Mouse (Mus musculus): ENCODE results near the gene Coq7. TPM values are rescaled to one million over a fixed set of nuclear protein-coding genes. Genes with fewer than 3 reads are reported as not detected.
A peak's percentile ranks its signal among the peaks of the same experiment; 100 is the strongest.

Coq7 gene
- polyA plus RNA-seq (2015; fragmentation: Nextera tagmentation; extraction: Ambion mirVana), result 109 and 119 TPM in 2 replicates

- 0% methylated on average over 31 of the region's 31 CpGs for WGBS
- Histone ChIP-seq H3K4me3 (peak within 1 kb of the TSS; percentile 54), H3K9me3 (replicated peaks) (no peaks in the 10 kb centered on the region), H3K9ac (peak within 1 kb of the TSS; percentile 72), H3K4me1 (peaks cover 10% of the 10 kb centered on the region; the same call in 1 of the 2 replicates), H3K27me3 (no peaks in the 10 kb centered on the region), H3K4me2 (peak within 1 kb of the TSS; percentile 67), H3K36me3 (ENCODE audit: poor library complexity, severe bottlenecking) (peaks cover 24% of the 10 kb centered on the region), H3K27ac (peak within 1 kb of the TSS; percentile 88)
- ATAC-seq, result peak; percentile 100
Observed at GRCm38 (mm10) chr7:118533178-118533578, at the start of gene Coq7. Coq7 (minus strand) TSS chr7:118533356.

GRCm38 (mm10) chr7:118579938-118580337 lies 46.8 kb upstream of the Coq7 start:
- ATAC-seq, result no peak
- WGBS, result 81% methylated on average over 2 of the region's 2 CpGs
- no peaks in the 10 kb centered on the region for H3K27me3 ChIP-seq

GRCm38 (mm10) chr7:118578269-118578668 lies 45.1 kb upstream of the Coq7 start:
- Histone ChIP-seq H3K36me3 (ENCODE audit: poor library complexity, severe bottlenecking) (peaks cover 49% of the 10 kb centered on the region), H3K4me1 (peaks cover 35% of the 10 kb centered on the region), H3K27ac (no peak overlapping the region), H3K9me3 (replicated peaks) (peaks cover 9% of the 10 kb centered on the region), H3K27me3 (no peaks in the 10 kb centered on the region), H3K4me2 (no peak overlapping the region), H3K4me3 (no peak overlapping the region), H3K9ac (no peak overlapping the region)
- no peak for ATAC-seq
- WGBS, result 78% methylated on average over 3 of the region's 3 CpGs

More at GRCm38 (mm10) chr7:118579938-118580337, 46.8 kb upstream of the Coq7 start:
- Histone ChIP-seq H3K36me3 (ENCODE audit: poor library complexity, severe bottlenecking) (peaks cover 32% of the 10 kb centered on the region), H3K4me3 (no peak overlapping the region), H3K9ac (no peak overlapping the region), H3K4me1 (peaks cover 39% of the 10 kb centered on the region), H3K4me2 (no peak overlapping the region), H3K9me3 (replicated peaks) (peaks cover 9% of the 10 kb centered on the region), H3K27ac (no peak overlapping the region)

DNA sequence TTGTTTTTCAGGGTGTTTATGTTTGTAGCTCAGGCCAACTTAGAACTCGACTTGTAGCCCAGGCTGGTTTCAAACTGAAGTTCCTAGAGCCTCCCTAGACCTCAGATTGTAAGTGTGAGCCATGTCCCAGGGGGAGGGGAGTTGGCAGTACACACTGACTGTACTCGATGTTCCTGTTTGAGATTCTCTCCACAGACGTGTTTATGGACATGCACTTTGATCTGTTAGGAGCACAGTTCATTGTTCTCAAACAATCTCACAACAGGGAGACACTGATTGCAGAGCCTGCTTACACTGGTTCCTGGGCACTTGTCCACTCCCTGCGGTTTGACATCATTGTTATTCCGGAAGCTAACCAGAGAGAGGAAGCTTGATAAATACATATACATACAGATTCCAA lies 38.9 kb upstream of the Coq7 start:
- ATAC-seq, result no peak
- WGBS, result 52% methylated on average over 5 of the region's 5 CpGs

GRCm38 (mm10) chr7:118571350-118571749 lies 38.2 kb upstream of the Coq7 start:
- ATAC-seq, result no peak
- no peak overlapping the region for H3K9ac ChIP-seq
- H3K4me3 ChIP-seq, result no peak overlapping the region
- H3K27ac ChIP-seq, result no peak overlapping the region
- H3K27me3 ChIP-seq, result no peaks in the 10 kb centered on the region
- no peak overlapping the region for H3K4me2 ChIP-seq
- peaks cover 20% of the 10 kb centered on the region for H3K4me1 ChIP-seq
- peaks cover 6% of the 10 kb centered on the region for H3K9me3 ChIP-seq (replicated peaks)
- peaks cover 30% of the 10 kb centered on the region for H3K36me3 ChIP-seq (ENCODE audit: poor library complexity, severe bottlenecking)
- 42% methylated on average over 5 of the region's 5 CpGs for WGBS

More for the DNA sequence above, 38.9 kb upstream of the Coq7 start:
- Histone ChIP-seq H3K9ac (no peak overlapping the region), H3K9me3 (replicated peaks) (peaks cover 6% of the 10 kb centered on the region), H3K4me2 (no peak overlapping the region), H3K4me1 (peaks cover 20% of the 10 kb centered on the region), H3K4me3 (no peak overlapping the region), H3K36me3 (ENCODE audit: poor library complexity, severe bottlenecking) (peaks cover 30% of the 10 kb centered on the region), H3K27ac (no peak overlapping the region), H3K27me3 (no peaks in the 10 kb centered on the region)

GRCm38 (mm10) chr7:118569121-118569543 lies 36.0 kb upstream of the Coq7 start:
- H3K4me1 ChIP-seq, result peaks cover 13% of the 10 kb centered on the region
- peak overlapping the region; percentile 58; the same call in 1 of the 2 replicates for H3K27ac ChIP-seq
- H3K27me3 ChIP-seq, result no peaks in the 10 kb centered on the region
- H3K9ac ChIP-seq, result no peak overlapping the region; the same call in 1 of the 2 replicates
- peaks cover 6% of the 10 kb centered on the region for H3K9me3 ChIP-seq (replicated peaks)
- H3K36me3 ChIP-seq (ENCODE audit: poor library complexity, severe bottlenecking), result peaks cover 39% of the 10 kb centered on the region
- H3K4me2 ChIP-seq, result no peak overlapping the region
- ATAC-seq, result peak; percentile 72
- WGBS, result 33% methylated on average over 6 of the region's 6 CpGs
- no peak overlapping the region for H3K4me3 ChIP-seq

- no peaks in the 10 kb centered on the region for H3K4me1 ChIP-seq
- no peak overlapping the region for H3K9ac ChIP-seq
- H3K27ac ChIP-seq, result no peak overlapping the region
- H3K27me3 ChIP-seq, result no peaks in the 10 kb centered on the region
- WGBS, result 36% methylated on average over 2 of the region's 2 CpGs
- ATAC-seq, result no peak
- no peak overlapping the region for H3K4me3 ChIP-seq
- no peak overlapping the region for H3K4me2 ChIP-seq
- H3K9me3 ChIP-seq (replicated peaks), result 0 out of 2 replicates have a peak, but pooled peaks cover 5% of the 10 kb centered on the region
- H3K36me3 ChIP-seq (ENCODE audit: poor library complexity, severe bottlenecking), result peaks cover 92% of the 10 kb centered on the region
Observed at GRCm38 (mm10) chr7:118554290-118554689, 21.1 kb upstream of the Coq7 start.

- H3K27ac ChIP-seq, result no peak overlapping the region
- H3K36me3 ChIP-seq (ENCODE audit: poor library complexity, severe bottlenecking), result peaks cover 93% of the 10 kb centered on the region
Observed at GRCm38 (mm10) chr7:118553881-118554280, 20.7 kb upstream of the Coq7 start.

GRCm38 (mm10) chr7:118547451-118547850 lies 14.3 kb upstream of the Coq7 start:
- ATAC-seq, result no peak
- 0 out of 2 replicates have a peak, but pooled peaks cover 4% of the 10 kb centered on the region for H3K9me3 ChIP-seq (replicated peaks)
- H3K4me1 ChIP-seq, result no peaks in the 10 kb centered on the region
- H3K27me3 ChIP-seq, result no peaks in the 10 kb centered on the region
- no peak overlapping the region for H3K4me3 ChIP-seq
- H3K4me2 ChIP-seq, result no peak overlapping the region
- 84% methylated on average over 10 of the region's 10 CpGs for WGBS
- H3K36me3 ChIP-seq (ENCODE audit: poor library complexity, severe bottlenecking), result peaks cover 92% of the 10 kb centered on the region
- H3K27ac ChIP-seq, result no peak overlapping the region
- no peak overlapping the region for H3K9ac ChIP-seq

More at GRCm38 (mm10) chr7:118553881-118554280, 20.7 kb upstream of the Coq7 start:
- WGBS, result 74% methylated on average over 4 of the region's 4 CpGs
- H3K4me1 ChIP-seq, result no peaks in the 10 kb centered on the region
- no peaks in the 10 kb centered on the region for H3K27me3 ChIP-seq
- H3K9ac ChIP-seq, result no peak overlapping the region
- 0 out of 2 replicates have a peak, but pooled peaks cover 5% of the 10 kb centered on the region for H3K9me3 ChIP-seq (replicated peaks)
- no peak for ATAC-seq
- no peak overlapping the region for H3K4me3 ChIP-seq
- H3K4me2 ChIP-seq, result no peak overlapping the region

DNA sequence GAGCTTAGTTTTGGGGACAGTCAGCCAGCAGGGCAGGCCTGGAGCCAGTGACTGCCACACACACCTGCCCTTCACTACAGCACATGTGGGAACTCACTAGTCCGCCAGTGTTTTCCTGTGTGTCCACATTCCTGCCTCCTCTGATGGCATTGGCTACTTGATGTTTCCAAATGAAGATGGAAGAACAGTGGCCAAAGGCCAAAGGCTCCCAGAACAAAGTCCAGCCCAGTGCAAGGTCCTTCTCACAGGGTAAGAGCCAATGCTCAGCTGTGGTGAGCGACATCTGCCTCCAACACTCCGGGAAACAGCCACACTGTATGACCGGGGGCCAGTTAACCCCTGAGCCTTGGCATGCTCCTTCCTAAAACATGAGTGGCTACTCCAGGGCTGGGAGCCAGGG lies 11.0 kb upstream of the Coq7 start:
- no peak for ATAC-seq
- H3K9ac ChIP-seq, result no peak overlapping the region

DNA sequence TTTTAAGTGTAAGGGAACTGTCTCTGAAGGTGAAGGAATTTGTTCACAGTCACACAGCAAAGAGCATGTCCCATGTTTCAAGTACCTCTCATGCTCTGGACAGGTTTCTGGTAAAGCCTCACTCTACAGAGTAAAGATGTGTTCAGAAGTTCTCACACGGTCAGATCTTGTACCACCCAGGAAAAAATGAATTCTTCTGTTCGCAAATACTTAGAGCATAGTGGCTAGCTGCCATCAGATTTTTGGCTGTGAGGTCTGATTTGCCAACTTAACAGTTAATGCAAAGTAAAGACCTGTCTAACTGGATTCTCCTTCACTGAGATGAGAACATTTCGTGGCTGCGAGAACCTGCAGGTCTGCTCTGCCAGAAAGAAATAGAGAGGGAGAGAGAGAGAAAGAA lies 1.9 kb upstream of the Coq7 start:
- Histone ChIP-seq H3K27ac (no peak overlapping the region), H3K4me2 (no peak overlapping the region), H3K27me3 (no peaks in the 10 kb centered on the region), H3K36me3 (ENCODE audit: poor library complexity, severe bottlenecking) (peaks cover 31% of the 10 kb centered on the region), H3K9ac (no peak overlapping the region), H3K9me3 (replicated peaks) (no peaks in the 10 kb centered on the region), H3K4me1 (peaks cover 10% of the 10 kb centered on the region; the same call in 1 of the 2 replicates), H3K4me3 (no peak overlapping the region)
- WGBS, result 90% methylated on average over 4 of the region's 4 CpGs
- ATAC-seq, result no peak

More for the DNA sequence above, 11.0 kb upstream of the Coq7 start:
- Histone ChIP-seq H3K4me1 (no peaks in the 10 kb centered on the region), H3K4me2 (no peak overlapping the region), H3K36me3 (ENCODE audit: poor library complexity, severe bottlenecking) (peaks cover 92% of the 10 kb centered on the region), H3K9me3 (replicated peaks) (no peaks in the 10 kb centered on the region), H3K4me3 (no peak overlapping the region), H3K27me3 (no peaks in the 10 kb centered on the region), H3K27ac (no peak overlapping the region)
- 94% methylated on average over 4 of the region's 4 CpGs for WGBS

DNA sequence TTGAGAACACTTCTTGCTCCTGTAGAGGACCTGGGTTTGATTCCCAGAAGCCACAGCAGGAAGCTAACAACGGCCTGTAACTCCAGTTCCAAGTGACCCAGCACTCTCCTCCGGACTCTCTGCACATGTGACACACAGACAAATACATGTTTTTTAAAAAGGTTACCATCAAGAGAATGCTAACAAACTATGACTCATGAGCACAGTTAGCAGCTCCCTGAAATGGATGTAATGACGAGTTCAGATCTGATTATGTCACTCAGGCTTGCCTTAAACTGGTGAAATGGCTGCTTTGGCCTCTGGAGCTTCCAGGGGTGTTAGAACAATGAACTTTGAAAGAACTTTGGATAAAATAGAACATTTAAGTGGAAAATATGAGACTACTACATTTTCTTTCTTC lies 1.2 kb upstream of the Coq7 start:
- Histone ChIP-seq H3K4me2 (no peak overlapping the region), H3K27me3 (no peaks in the 10 kb centered on the region)
- 83% methylated on average over 3 of the region's 3 CpGs for WGBS

More for the DNA sequence above, 1.2 kb upstream of the Coq7 start:
- H3K9me3 ChIP-seq (replicated peaks), result no peaks in the 10 kb centered on the region
- no peak overlapping the region for H3K27ac ChIP-seq
- no peak overlapping the region for H3K9ac ChIP-seq
- no peak for ATAC-seq
- H3K4me3 ChIP-seq, result no peak overlapping the region
- H3K4me1 ChIP-seq, result peaks cover 10% of the 10 kb centered on the region; the same call in 1 of the 2 replicates
- peaks cover 24% of the 10 kb centered on the region for H3K36me3 ChIP-seq (ENCODE audit: poor library complexity, severe bottlenecking)
